Mouse (Mus musculus) hindbrain, postnatal 0 days (tissue): ENCODE data around the gene Sned1. TPM values are rescaled to one million over a fixed set of nuclear protein-coding genes. Genes with fewer than 3 reads are reported as not detected.
"Not testable (repeated sequence)": the region's sequence is repeated elsewhere in the genome, so short reads cannot be mapped to it uniquely, and the experiment has no call there.

ENCODE experiments used
- ATAC-seq: fragments of 200-750 bp; cut with Nextera tagmentation; 2 replicates; pipeline ENCODE4 v1.8.0; 2017; ENCODE audit warnings: mild to moderate bottlenecking, moderate TSS enrichment, moderate library complexity
- DNase-seq: peaks from one replicate; pipeline ENCODE4 v3.0.0-alpha.2; 2015; ENCODE audit warnings: low spot score
- H3K27ac ChIP-seq: fragments of 300-500 bp; sonication (generic); 2 replicates; pipeline ENCODE4 v1.5.1; 2014; ENCODE audit warnings: mild to moderate bottlenecking
- H3K27me3 ChIP-seq: fragments of 300-500 bp; sonication (generic); 2 replicates; pipeline ENCODE4 v1.6.1; 2014; ENCODE audit warnings: low read length, mixed read lengths; ENCODE audit not compliant: insufficient read depth
- H3K36me3 ChIP-seq: fragments of 300-500 bp; sonication (generic); 2 replicates; pipeline ENCODE4 v1.6.1; 2014; ENCODE audit warnings: low read length, mixed read lengths; ENCODE audit not compliant: insufficient read depth
- H3K4me1 ChIP-seq: fragments of 300-500 bp; sonication (generic); 2 replicates; pipeline ENCODE4 v1.6.1; 2014; ENCODE audit warnings: antibody characterized with exemption, low read length, mixed read lengths; ENCODE audit not compliant: insufficient read depth
- H3K4me2 ChIP-seq: fragments of 300-500 bp; sonication (generic); 2 replicates; pipeline ENCODE4 v1.6.1; 2014; ENCODE audit warnings: low read depth, mild to moderate bottlenecking, low read length, moderate library complexity, mixed read lengths
- H3K4me3 ChIP-seq: fragments of 300-500 bp; sonication (generic); 2 replicates; pipeline ENCODE4 v1.5.1; 2014; ENCODE audit warnings: low read length
- H3K9ac ChIP-seq: fragments of 300-500 bp; sonication (generic); replicated peaks from 2 replicates; pipeline ENCODE4 v1.6.1; 2014; ENCODE audit warnings: mild to moderate bottlenecking, low read length, moderate library complexity, mixed read lengths
- H3K9me3 ChIP-seq: fragments of 300-500 bp; sonication (generic); 2 replicates; pipeline ENCODE4 v1.6.1; 2016; ENCODE audit warnings: low read length, mixed read lengths
- CTCF ChIP-seq: IDR thresholded peaks from 2 replicates; pipeline ENCODE4 v1.5.1; 2016; ENCODE audit warnings: antibody characterized with exemption, control low read depth, low read depth
- WGBS: fragments of 180-500 bp; shearing (Covaris S2); extraction: QIAGEN DNeasy Blood & Tissue Kit; methylation state at CpG from one replicate; pipeline ENCODE4 v1.1.7; 2014; 5-methylcytosine and 5-hydroxymethylcytosine counted together
- polyA plus RNA-seq: library from polyadenylated mRNA; unstranded; fragments of >200 nt; fragmentation: Nextera tagmentation; extraction: Ambion mirVana; gene quantifications from 2 replicates; pipeline ENCODE4 v1.2.1, GENCODE M21; 2015
- total RNA-seq: library from RNA; depleted of rRNA; stranded (reverse); fragments of >200 nt; gene quantifications from 2 replicates; pipeline ENCODE4 v1.2.3, GENCODE M21; 2014

The Sned1 gene
- total and polyA plus RNA-seq, 2 experiments from 2014 or later = 9.2 to 33.7 TPM

DNA sequence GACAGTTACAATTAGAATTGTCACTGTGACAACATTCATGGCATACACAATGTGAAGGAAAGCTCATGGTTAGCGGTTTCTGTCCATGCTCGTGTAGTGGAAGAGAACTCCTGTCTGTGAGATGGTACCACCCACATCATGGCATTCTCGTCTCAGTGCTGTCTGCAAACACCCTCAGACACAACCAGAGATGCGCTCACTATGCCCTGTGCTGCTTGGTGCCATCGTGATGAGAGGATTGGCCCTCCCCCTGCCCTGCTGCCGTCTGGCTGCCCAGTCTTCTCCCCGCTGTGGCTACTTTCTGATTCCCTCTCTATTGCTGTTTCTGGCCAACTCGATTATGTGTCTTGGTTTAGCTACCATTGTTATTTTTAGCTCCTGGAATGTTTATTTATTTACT is 56.4 kb downstream of the Sned1 start:
- ATAC-seq (no peak), DNase-seq (no peak)
- WGBS = 76% methylated on average over 8 of the region's 8 CpGs
- H3K4me1 ChIP-seq = no peaks in the 10 kb centered on the region
- H3K4me2 ChIP-seq = no peak overlapping the region
- H3K9ac ChIP-seq = no peak overlapping the region
- H3K4me3 ChIP-seq = no peak overlapping the region
- H3K27ac ChIP-seq = no peak overlapping the region
- TF ChIP-seq CTCF = no peak
- peaks cover 8% of the 10 kb centered on the region for H3K36me3 ChIP-seq
- H3K9me3 ChIP-seq = no peaks in the 10 kb centered on the region
- no peaks in the 10 kb centered on the region for H3K27me3 ChIP-seq

- peaks cover 23% of the 10 kb centered on the region for H3K36me3 ChIP-seq
- DNase-seq, H3K27me3 ChIP-seq, H3K27ac ChIP-seq, ATAC-seq, H3K4me3 ChIP-seq, H3K9me3 ChIP-seq, H3K4me2 ChIP-seq, H3K9ac ChIP-seq, H3K4me1 ChIP-seq: not testable (repeated sequence)
- WGBS = 69% methylated on average over 3 of the region's 3 CpGs
Observed at GRCm38 (mm10) chr1:93294491-93294890, 58.9 kb downstream of the Sned1 start.

- no peaks in the 10 kb centered on the region for H3K9me3 ChIP-seq
- no peak overlapping the region for H3K4me2 ChIP-seq
- no peak overlapping the region for H3K9ac ChIP-seq
- H3K36me3 ChIP-seq = peaks cover 44% of the 10 kb centered on the region
- no peak overlapping the region for H3K4me3 ChIP-seq
- no peaks in the 10 kb centered on the region for H3K4me1 ChIP-seq
- 90% methylated on average over 4 of the region's 4 CpGs for WGBS
- no peak for TF ChIP-seq CTCF
- no peak overlapping the region for H3K27ac ChIP-seq
- DNase-seq = no peak
- no peaks in the 10 kb centered on the region for H3K27me3 ChIP-seq
- ATAC-seq = no peak
Observed at GRCm38 (mm10) chr1:93299791-93300190, 64.2 kb downstream of the Sned1 start.

GRCm38 (mm10) chr1:93300578-93300977 is 64.9 kb downstream of the Sned1 start:
- Histone ChIP-seq H3K27me3 (no peaks in the 10 kb centered on the region), H3K4me3 (no peak overlapping the region), H3K27ac (no peak overlapping the region), H3K4me1 (no peaks in the 10 kb centered on the region), H3K4me2 (no peak overlapping the region), H3K9me3 (no peaks in the 10 kb centered on the region), H3K9ac (0 out of 2 replicates have a peak overlapping the region, but pooled peaks have one; percentile 17), H3K36me3 (peaks cover 42% of the 10 kb centered on the region)
- no peak for ATAC-seq
- no peak for TF ChIP-seq CTCF
- WGBS = 67% methylated on average over 3 of the region's 3 CpGs
- DNase-seq = no peak

DNA sequence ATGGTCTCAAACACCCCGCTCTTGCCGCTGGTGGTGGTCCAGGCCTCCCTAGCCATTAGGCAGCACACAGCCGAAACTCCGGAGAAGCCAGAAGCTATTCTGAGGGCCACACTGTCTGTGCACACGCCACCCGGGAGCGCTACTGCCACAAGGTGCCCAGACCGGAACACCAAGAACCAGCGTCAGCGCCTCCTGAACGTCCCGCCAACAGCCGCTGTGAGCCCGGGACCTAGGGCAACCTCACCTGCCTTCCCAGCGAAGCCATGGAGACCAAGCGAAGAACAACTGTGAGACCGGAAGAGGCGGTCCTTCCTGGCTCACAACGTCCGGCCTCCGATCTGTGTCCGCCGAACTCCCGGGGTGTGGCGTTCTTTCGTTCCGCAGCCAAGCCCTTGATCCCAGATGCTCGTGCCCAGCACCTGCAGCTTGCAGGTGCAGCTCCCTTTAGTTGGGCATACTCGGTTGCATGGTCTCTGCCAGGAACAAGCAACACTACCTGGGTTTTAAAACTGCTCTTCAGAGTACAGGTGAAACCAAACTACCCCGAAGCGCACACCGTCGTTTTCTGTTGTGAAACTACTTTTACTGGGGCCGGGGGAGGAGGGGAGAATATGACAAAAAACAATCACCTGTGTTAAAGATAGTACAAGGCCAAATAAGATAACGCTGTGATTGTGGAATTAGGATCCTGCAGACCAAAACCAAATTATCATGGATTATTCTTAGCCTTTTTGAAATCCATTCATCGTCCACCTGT is 70.1 kb downstream of the Sned1 start, which contains the start of gene Mterf4:
Mterf4 (minus strand) TSS at position 335 of the 757 bp plus-strand sequence.
- DNase-seq (peak; percentile 92), ATAC-seq (peak; percentile 95)
- peaks cover 14% of the 10 kb centered on the region; the same call in 1 of the 2 replicates for H3K36me3 ChIP-seq
- H3K4me2 ChIP-seq = peak within 1 kb of the TSS; percentile 87
- peak within 1 kb of the TSS; percentile 77 for H3K9ac ChIP-seq
- H3K4me3 ChIP-seq = peak within 1 kb of the TSS; percentile 87
- 8% methylated on average over 36 of the region's 36 CpGs for WGBS
- H3K27me3 ChIP-seq = no peaks in the 10 kb centered on the region
- TF ChIP-seq CTCF = peak; percentile 22
- H3K9me3 ChIP-seq = no peaks in the 10 kb centered on the region
- H3K4me1 ChIP-seq = no peaks in the 10 kb centered on the region
- peak within 1 kb of the TSS; percentile 65; the same call in 1 of the 2 replicates for H3K27ac ChIP-seq

GRCm38 (mm10) chr1:93323973-93324372 is 88.3 kb downstream of the Sned1 start:
- H3K9ac ChIP-seq = no peak overlapping the region
- H3K4me3 ChIP-seq = no peak overlapping the region
- H3K36me3 ChIP-seq = peaks cover 58% of the 10 kb centered on the region
- H3K27ac ChIP-seq = no peak overlapping the region
- ATAC-seq (no peak), DNase-seq (no peak)
- no peak for TF ChIP-seq CTCF
- H3K9me3 ChIP-seq = no peaks in the 10 kb centered on the region
- H3K4me1 ChIP-seq = no peaks in the 10 kb centered on the region
- H3K27me3 ChIP-seq = no peaks in the 10 kb centered on the region
- WGBS = 93% methylated on average over 6 of the region's 6 CpGs
- no peak overlapping the region for H3K4me2 ChIP-seq

- Histone ChIP-seq H3K27me3 (no peaks in the 10 kb centered on the region), H3K9ac (no peak overlapping the region), H3K4me1 (no peaks in the 10 kb centered on the region), H3K4me3 (no peak overlapping the region), H3K4me2 (no peak overlapping the region), H3K36me3 (peaks cover 34% of the 10 kb centered on the region), H3K27ac (no peak overlapping the region), H3K9me3 (no peaks in the 10 kb centered on the region)
- DNase-seq (no peak), ATAC-seq (no peak)
- WGBS = 85% methylated on average over 3 of the region's 3 CpGs
- TF ChIP-seq CTCF = no peak
Observed at GRCm38 (mm10) chr1:93326446-93326845, 90.8 kb downstream of the Sned1 start.
